Mouse (Mus musculus): ENCODE data around the gene Fam107a. TPM values are rescaled to one million over a fixed set of nuclear protein-coding genes. Genes with fewer than 3 reads are reported as not detected.
A peak's percentile ranks its signal among the peaks of the same experiment; 100 is the strongest.

Gene Fam107a
- polyA plus RNA-seq, 1 experiment from 2014 or later = 0.43 TPM

DNA sequence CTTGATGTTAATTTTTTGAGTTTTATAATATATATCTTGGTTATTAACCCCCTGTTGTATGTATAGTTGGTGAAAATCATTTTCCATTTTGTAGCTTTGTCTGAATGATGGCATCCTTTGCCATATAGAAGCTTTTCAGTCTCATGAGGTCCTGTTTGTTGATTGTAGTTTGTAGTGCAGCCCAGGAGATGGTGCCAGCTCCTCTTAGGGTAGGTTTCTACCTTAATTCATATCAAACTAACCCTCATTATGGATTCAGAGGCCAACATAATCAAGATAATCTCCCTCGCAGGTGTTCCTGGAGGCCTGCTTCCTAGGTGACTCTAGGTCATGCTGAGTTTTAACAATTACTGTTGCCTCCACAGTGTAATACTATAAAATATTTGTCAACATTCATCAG is 55.6 kb downstream of the Fam107a start:
- H3K9me3 ChIP-seq = no peaks in the 10 kb centered on the region
- no peaks in the 10 kb centered on the region for H3K4me1 ChIP-seq
- WGBS = 76% methylated on average over 1 of the region's 1 CpGs
- no peak overlapping the region for H3K27ac ChIP-seq
- no peak for ATAC-seq (ENCODE audit: low FRiP score)
- no peaks in the 10 kb centered on the region for H3K36me3 ChIP-seq (replicated peaks)
- no peak overlapping the region for H3K4me3 ChIP-seq (replicated peaks)
- H3K27me3 ChIP-seq = no peaks in the 10 kb centered on the region
- H3K4me2 ChIP-seq = no peak overlapping the region
- H3K9ac ChIP-seq = no peak overlapping the region

DNA sequence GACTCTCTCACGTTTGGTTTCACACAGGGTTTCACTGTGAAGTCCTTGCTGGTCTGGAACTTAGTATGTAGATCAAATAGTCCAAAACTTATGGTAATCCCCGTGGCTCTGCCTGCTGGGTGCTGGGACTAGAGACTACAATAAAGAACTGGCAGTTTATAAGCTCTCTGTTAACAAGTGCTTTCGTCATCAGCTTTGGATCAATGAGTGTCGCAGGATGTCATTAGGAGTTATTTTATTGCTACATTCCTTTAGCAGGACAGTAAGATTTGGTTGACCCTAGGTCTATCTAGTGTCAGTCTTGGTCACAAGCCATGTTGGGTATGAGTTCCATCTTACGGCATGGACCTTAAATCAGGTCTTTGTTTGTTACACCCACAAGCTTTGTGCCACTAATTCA is 57.6 kb downstream of the Fam107a start:
- H3K9ac ChIP-seq = no peak overlapping the region
- no peak for ATAC-seq (ENCODE audit: low FRiP score)
- H3K27me3 ChIP-seq = no peaks in the 10 kb centered on the region

DNA sequence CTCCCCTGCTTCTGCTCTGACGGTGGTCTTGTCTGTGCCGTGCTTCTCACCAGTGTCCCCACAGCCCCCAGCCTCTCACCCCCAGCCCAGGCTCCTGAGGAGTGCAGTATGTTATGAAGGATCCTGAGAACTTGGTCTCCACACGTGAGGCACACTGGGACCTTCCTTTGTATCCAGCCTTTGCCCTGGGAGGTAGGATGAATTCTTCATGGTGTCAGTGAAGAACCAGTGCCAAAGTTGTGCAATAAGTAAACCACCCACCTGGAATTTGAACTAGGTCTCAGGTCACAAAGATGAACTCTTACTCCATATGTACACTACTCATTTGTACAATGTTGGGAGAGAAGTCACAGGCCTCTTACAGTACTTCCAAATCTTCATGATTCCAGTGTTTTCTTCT is 58.7 kb downstream of the Fam107a start, which contains the start of gene Acox2:
Gene Acox2 (minus strand): TSS at position 188 of the 400 bp plus-strand sequence.
- Histone ChIP-seq H3K9me3 (no peaks in the 10 kb centered on the region), H3K4me1 (no peaks in the 10 kb centered on the region), H3K9ac (no peak within 1 kb of the TSS), H3K4me2 (no peak within 1 kb of the TSS), H3K27me3 (no peaks in the 10 kb centered on the region), H3K36me3 (replicated peaks) (no peaks in the 10 kb centered on the region), H3K27ac (no peak within 1 kb of the TSS), H3K4me3 (replicated peaks) (no peak within 1 kb of the TSS)
- ATAC-seq (ENCODE audit: low FRiP score) = no peak
- WGBS = 91% methylated on average over 3 of the region's 3 CpGs

More for the DNA sequence above, 57.6 kb downstream of the Fam107a start:
- no peak overlapping the region for H3K4me2 ChIP-seq
- no peaks in the 10 kb centered on the region for H3K4me1 ChIP-seq
- no peak overlapping the region for H3K27ac ChIP-seq
- H3K9me3 ChIP-seq = no peaks in the 10 kb centered on the region
- H3K36me3 ChIP-seq (replicated peaks) = no peaks in the 10 kb centered on the region
- WGBS = 81% methylated on average over 5 of the region's 5 CpGs
- no peak overlapping the region for H3K4me3 ChIP-seq (replicated peaks)

DNA sequence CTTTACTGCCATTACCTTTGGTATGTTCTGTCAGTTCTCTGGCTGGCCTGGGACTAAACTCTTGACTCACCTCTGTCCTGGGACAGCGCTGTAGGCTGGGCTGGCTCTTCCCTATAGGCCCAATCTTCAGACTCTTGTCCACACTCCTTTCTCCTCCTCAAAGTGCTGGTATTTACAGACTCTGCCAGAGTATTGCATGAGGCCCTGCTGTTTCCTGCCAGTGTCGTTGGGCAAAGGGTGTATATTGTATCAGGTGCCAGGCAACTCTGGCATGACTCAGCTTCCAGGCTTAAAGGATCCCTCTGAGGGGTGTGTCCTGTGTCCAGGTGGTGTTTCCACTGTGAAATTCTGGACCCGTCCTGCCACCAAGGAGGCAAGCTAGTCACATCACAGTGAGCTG is 59.1 kb downstream of the Fam107a start:
- no peak overlapping the region for H3K9ac ChIP-seq
- no peaks in the 10 kb centered on the region for H3K9me3 ChIP-seq
- no peak overlapping the region for H3K27ac ChIP-seq
- H3K4me2 ChIP-seq = no peak overlapping the region
- H3K36me3 ChIP-seq (replicated peaks) = no peaks in the 10 kb centered on the region
- H3K4me1 ChIP-seq = no peaks in the 10 kb centered on the region
- no peak overlapping the region for H3K4me3 ChIP-seq (replicated peaks)
- no peaks in the 10 kb centered on the region for H3K27me3 ChIP-seq
- no peak for ATAC-seq (ENCODE audit: low FRiP score)
- WGBS = 91% methylated on average over 3 of the region's 3 CpGs

DNA sequence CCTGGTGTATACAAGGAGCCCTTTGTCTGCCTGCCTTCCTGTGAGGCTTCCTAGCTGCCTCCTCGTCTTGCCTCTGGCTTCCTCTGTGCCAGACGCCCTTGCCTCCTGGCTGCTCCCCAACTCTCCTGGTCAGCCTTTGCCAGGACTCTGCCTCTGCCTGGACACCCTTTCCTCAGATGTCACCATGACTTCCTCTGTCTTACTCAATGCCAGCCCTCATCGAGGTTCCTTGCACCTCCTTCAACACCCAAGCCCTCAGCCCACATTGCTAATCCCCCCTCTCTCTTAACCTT is 59.5 kb downstream of the Fam107a start:
- no peaks in the 10 kb centered on the region for H3K27me3 ChIP-seq
- WGBS = 59% methylated on average over 3 of the region's 3 CpGs
- no peak overlapping the region for H3K4me3 ChIP-seq (replicated peaks)
- ATAC-seq (ENCODE audit: low FRiP score) = no peak
- H3K9me3 ChIP-seq = no peaks in the 10 kb centered on the region
- H3K9ac ChIP-seq = no peak overlapping the region
- H3K4me1 ChIP-seq = no peaks in the 10 kb centered on the region
- H3K27ac ChIP-seq = no peak overlapping the region
- H3K4me2 ChIP-seq = no peak overlapping the region
- H3K36me3 ChIP-seq (replicated peaks) = no peaks in the 10 kb centered on the region

DNA sequence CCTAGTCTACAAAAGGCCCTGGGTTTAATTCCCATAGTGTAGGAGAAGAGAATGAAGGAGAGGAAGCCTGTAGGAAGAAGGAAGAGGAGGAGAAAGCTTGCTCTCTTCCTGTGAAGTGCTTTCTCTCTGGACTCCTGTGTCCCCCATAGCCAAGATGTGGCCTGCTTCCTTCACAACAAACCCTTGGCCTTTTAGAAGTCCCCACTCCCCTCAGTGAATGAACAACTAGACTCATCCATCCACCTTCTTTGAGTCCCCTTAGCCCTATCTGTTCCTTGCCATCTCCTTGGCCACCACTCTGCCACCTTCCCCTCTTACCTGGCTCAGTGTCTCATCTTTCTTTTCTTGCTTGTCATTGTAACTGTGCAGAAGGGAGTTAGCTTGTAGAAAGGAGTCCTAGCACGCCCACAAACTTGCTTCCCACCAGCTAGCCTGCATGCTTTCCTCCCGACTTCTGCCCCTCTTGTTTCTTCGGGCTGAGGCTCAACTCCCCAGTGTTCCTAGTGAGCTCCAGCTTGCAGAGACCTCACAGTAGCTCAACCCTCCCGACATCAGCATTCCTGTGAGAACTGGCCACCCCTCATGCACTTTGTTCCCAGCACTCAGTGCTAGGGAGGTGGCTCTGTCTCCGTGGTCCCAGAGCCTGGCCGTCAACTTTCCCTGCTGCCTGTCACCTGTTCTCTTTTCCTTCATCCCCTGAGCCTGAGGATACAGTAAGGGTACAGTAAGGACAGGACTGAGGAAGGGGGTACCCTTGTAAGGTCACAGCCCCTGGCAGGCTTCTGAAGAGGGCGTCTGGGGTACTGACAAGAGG is 60.1 kb downstream of the Fam107a start:
- no peak overlapping the region for H3K4me3 ChIP-seq (replicated peaks)
- no peaks in the 10 kb centered on the region for H3K36me3 ChIP-seq (replicated peaks)
- no peaks in the 10 kb centered on the region for H3K9me3 ChIP-seq
- H3K4me1 ChIP-seq = no peaks in the 10 kb centered on the region
- 51% methylated on average over 7 of the region's 7 CpGs for WGBS
- no peak overlapping the region for H3K9ac ChIP-seq
- H3K27me3 ChIP-seq = no peaks in the 10 kb centered on the region
- H3K27ac ChIP-seq = no peak overlapping the region
- H3K4me2 ChIP-seq = no peak overlapping the region
- no peak for ATAC-seq (ENCODE audit: low FRiP score)

DNA sequence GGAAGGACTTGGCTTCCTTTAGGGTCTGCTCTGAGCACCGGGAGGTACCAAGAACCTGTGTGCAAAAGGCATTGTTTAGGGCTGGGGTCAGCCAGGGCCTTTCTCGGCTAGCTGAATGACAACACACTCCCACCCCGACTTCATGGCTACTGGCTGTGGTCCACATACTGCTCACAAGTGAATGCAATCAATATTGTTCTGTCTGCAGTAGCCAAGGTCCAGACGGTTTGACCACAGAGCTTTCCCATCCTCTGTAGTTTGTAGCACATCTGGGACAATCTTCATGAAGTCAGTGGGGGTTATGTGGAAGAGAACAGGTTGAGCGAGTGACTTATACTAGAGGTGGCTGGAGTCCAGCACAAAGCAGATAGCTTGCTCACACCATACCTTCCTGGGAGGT is 60.9 kb downstream of the Fam107a start:
- Histone ChIP-seq H3K36me3 (replicated peaks) (no peaks in the 10 kb centered on the region), H3K4me2 (no peak overlapping the region), H3K4me1 (no peaks in the 10 kb centered on the region), H3K9me3 (no peaks in the 10 kb centered on the region), H3K27me3 (no peaks in the 10 kb centered on the region), H3K4me3 (replicated peaks) (no peak overlapping the region), H3K9ac (no peak overlapping the region), H3K27ac (no peak overlapping the region)
- WGBS = 77% methylated on average over 5 of the region's 5 CpGs
- no peak for ATAC-seq (ENCODE audit: low FRiP score)

DNA sequence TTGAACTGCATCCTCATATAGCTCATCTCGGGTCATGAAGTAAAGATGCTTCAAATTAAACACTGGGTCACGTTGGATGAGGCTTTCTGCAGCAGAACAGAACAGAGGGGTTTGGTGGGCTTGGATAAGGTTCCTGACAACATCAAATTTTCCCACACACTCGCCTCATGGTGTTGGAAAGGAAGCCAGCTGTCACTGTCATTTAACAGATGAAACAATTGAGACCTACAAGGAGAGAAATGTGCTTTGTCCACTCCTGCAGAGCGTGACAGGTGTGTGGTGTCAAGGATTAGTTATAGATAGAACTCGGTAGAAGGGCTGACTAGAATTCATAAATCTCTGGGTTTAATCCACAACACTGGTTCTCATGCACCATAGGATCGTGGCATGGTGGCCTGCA is 61.8 kb downstream of the Fam107a start:
- no peak for ATAC-seq (ENCODE audit: low FRiP score)
- WGBS = 76% methylated on average over 6 of the region's 6 CpGs

DNA sequence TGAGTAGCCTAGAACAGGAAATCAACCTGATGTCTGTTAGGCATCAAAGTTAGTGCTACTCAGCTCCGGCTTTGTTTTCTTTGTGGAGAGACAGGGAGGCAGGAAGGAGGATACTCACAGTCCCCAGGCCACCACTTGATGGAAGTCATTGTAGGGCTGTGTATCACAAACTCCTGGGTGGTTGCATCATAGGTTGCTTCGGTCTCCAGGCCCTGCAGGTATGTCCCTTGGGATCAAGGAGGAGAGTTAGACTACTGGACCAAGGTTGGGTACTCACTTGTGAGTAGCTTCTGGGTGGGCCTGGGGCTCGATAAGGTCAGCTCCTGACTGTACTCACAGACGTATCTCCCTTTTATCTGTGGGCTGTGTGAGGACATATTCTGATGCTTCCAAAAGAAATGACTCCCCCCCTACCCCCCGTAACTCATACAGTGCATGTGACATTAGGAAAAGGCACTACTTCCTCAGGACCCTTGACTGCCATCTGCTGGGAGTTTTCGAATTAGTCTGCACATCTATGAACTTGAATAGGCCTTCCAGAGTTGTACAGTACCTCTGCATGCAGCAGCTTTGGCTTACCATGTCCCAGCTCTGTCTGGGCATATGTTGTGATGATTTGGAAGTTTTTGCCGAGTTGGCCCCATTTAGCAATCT is 62.6 kb downstream of the Fam107a start:
- Histone ChIP-seq H3K4me3 (replicated peaks) (no peak overlapping the region), H3K27ac (no peak overlapping the region), H3K9me3 (no peaks in the 10 kb centered on the region), H3K9ac (no peak overlapping the region), H3K4me1 (no peaks in the 10 kb centered on the region), H3K27me3 (no peaks in the 10 kb centered on the region), H3K4me2 (no peak overlapping the region), H3K36me3 (replicated peaks) (no peaks in the 10 kb centered on the region)
- 75% methylated on average over 7 of the region's 7 CpGs for WGBS
- 0 out of 2 replicates have a peak, but pooled peaks have one; percentile 20 for ATAC-seq (ENCODE audit: low FRiP score)

More for the DNA sequence above, 61.8 kb downstream of the Fam107a start:
- Histone ChIP-seq H3K27ac (no peak overlapping the region), H3K27me3 (no peaks in the 10 kb centered on the region), H3K36me3 (replicated peaks) (no peaks in the 10 kb centered on the region), H3K4me3 (replicated peaks) (no peak overlapping the region), H3K9ac (no peak overlapping the region), H3K4me1 (no peaks in the 10 kb centered on the region), H3K9me3 (no peaks in the 10 kb centered on the region), H3K4me2 (no peak overlapping the region)

DNA sequence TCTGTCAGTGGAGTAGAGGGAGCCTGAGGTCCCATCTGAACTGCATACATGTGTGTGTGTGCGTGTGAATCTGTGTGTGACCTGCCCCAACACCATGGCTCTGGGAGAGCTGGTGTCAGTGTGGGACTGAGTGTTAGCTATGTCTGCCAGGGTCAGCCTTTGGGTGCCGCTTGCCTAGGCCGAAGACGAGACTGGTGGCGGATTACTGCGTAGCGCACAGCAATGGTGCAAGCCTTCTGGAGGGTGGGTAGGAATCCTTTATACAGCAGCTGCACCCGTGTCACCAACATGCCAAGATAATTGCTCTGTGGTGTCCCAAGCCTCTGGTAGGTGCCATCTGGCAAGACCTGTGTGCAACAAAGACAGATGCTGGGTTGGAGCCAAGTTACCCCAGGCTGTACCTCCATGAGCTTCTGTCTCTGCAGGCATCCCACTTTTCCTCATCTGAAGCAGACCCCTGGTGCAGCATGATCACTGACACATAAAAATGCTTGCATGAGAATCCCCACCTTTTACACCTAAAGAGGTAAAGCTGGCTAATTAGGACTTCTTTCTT is 66.4 kb downstream of the Fam107a start:
- no peak for ATAC-seq (ENCODE audit: low FRiP score)
- H3K9me3 ChIP-seq = no peaks in the 10 kb centered on the region
- H3K27ac ChIP-seq = no peak overlapping the region
- H3K36me3 ChIP-seq (replicated peaks) = no peaks in the 10 kb centered on the region
- no peak overlapping the region for H3K4me3 ChIP-seq (replicated peaks)
- H3K27me3 ChIP-seq = no peaks in the 10 kb centered on the region
- no peak overlapping the region for H3K4me2 ChIP-seq
- H3K9ac ChIP-seq = no peak overlapping the region
- H3K4me1 ChIP-seq = no peaks in the 10 kb centered on the region
- 92% methylated on average over 8 of the region's 8 CpGs for WGBS

DNA sequence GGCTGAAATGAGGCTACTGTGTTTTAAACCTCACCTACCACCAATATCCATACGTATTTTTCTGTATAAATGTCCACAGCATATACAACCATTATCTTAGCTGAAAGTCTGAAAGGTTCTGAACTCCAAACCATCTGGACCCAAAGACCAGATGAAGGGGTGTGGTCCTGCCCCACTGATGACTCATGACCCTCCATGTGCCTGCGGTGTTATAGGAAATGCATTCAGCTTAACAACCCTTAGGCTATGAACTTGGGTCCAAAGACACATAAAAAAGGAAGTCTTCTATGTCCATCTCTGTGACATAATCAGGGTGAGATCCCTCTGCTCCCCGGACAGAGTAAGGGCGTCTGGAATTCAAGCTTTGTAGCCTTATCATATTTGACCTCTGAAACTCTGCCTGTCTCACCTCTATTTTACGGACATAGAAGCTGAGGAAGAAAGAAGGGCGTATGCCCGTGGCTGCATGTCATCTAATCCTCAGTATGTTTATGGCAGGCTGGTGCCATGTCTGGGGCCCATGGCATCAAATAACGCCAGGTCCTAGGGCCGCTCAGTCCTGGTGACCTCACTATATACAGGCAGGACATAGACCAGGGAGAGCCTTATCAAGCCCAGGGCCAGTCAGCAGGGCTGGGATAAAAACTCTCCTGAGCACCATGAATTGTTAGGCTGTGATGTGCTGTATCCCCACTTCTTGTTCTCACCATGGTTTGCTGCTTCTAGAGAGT is 67.5 kb downstream of the Fam107a start:
- H3K4me2 ChIP-seq = no peak overlapping the region
- H3K4me1 ChIP-seq = no peaks in the 10 kb centered on the region
- WGBS = 87% methylated on average over 9 of the region's 9 CpGs
- H3K9ac ChIP-seq = no peak overlapping the region
- no peak for ATAC-seq (ENCODE audit: low FRiP score)
- H3K4me3 ChIP-seq (replicated peaks) = no peak overlapping the region
- H3K36me3 ChIP-seq (replicated peaks) = no peaks in the 10 kb centered on the region
- H3K27me3 ChIP-seq = no peaks in the 10 kb centered on the region
- H3K9me3 ChIP-seq = no peaks in the 10 kb centered on the region
- no peak overlapping the region for H3K27ac ChIP-seq

DNA sequence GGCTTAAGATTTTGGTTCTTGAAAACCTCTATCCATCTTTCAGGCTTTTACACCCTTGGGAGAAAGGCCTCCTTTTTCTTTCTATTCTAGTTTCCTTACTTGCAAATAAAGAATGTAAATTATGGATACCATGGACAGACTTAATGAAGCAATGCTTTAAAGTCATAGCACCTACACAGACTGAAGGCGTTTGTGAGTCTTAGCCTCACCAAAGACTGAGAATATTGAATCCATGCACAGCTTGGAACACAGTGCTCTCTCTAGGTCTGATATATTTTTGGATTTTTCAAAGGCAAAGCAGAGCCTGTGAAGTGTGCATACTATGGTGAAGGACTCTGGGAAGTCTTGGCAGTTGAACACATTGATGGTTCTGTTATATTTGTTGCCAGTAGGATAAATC is 68.6 kb downstream of the Fam107a start:
- Histone ChIP-seq H3K9me3 (no peaks in the 10 kb centered on the region), H3K27me3 (no peaks in the 10 kb centered on the region), H3K4me1 (no peaks in the 10 kb centered on the region), H3K27ac (no peak overlapping the region), H3K4me3 (replicated peaks) (no peak overlapping the region), H3K9ac (no peak overlapping the region), H3K36me3 (replicated peaks) (no peaks in the 10 kb centered on the region), H3K4me2 (no peak overlapping the region)
- WGBS = 86% methylated on average over 1 of the region's 1 CpGs
- no peak for ATAC-seq (ENCODE audit: low FRiP score)
